Mouse (Mus musculus): ENCODE results near the gene Ccar1.

GRCm38 (mm10) chr10:62840687-62841086 lies 48.6 kb upstream of the Ccar1 start:
- TF ChIP-seq CTCF (IDR thresholded peaks at IDR 0.05; ENCODE audit: extremely low read depth, insufficient read length, insufficient replicate concordance, low read depth, low read length) (no peak), POLR2A (IDR thresholded peaks at IDR 0.05; ENCODE audit: low read depth, low read length) (no peak)

Data from small intestine, adult 2 months (tissue).